Mouse (Mus musculus): ENCODE data around the gene Kcnt2. TPM values are rescaled to one million over a fixed set of nuclear protein-coding genes. Genes with fewer than 3 reads are reported as not detected.

The Kcnt2 gene
- polyA plus RNA-seq, 1 experiment = 0.23 TPM

DNA sequence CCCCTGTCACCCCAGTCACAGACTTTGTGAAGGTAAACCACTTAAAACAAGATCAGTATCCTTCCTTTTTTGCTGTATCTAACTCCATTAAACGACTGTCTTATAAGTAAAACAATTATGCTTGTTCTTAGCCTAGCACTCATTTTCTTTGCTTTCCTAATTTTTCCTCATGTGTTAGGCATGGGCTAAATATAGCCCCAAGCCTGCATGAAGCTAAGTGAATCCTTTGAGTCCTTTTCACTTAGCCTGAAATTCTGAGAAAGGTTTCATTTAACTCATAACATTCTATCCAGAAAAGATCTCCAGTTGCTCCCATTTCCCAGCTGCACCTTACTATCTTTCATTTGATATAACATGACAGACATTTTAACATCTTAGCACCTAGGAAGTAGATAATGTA is 127.6 kb downstream of the Kcnt2 start:
- no peak overlapping the region for H3K4me3 ChIP-seq (ENCODE audit: insufficient read depth, low read depth, low read length)
- H3K36me3 ChIP-seq (ENCODE audit: control insufficient read depth, insufficient read depth, low read length) = no peaks in the 10 kb centered on the region
- DNase-seq = no peak
- no peaks in the 10 kb centered on the region for H3K27me3 ChIP-seq (replicated peaks; ENCODE audit: control insufficient read depth, insufficient read depth, low read length)
- H3K27ac ChIP-seq (ENCODE audit: insufficient read depth, low read depth, low read length) = no peak overlapping the region
- 79% methylated on average over 1 of the region's 1 CpGs for WGBS
- no peaks in the 10 kb centered on the region for H3K4me1 ChIP-seq (ENCODE audit: control insufficient read depth, insufficient read depth, low read length)
- TF ChIP-seq POLR2A (IDR thresholded peaks at IDR 0.05; ENCODE audit: low read depth, low read length) (no peak), CTCF (conservative IDR thresholded peaks at IDR 0.05; ENCODE audit: insufficient read depth, insufficient read length, low read depth, low read length) (no peak)

DNA sequence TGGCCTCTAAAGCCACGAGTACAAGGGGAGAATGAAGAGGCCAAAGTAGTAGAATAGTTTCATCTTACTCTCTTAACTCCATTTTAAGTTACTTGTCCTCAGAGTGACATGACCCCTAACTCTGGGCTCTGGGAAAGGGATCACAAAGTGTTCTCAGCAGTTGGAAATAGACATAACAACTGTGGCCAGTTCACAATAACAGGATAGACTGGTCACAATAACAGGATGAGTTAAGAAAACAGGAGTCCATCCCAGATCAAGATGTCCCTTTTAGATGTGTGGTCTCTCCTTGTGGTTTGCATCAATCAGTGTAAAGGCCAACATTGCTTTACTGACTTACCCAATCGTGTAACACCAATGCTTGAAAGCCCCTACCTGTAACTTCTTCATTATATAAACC is 132.8 kb downstream of the Kcnt2 start:
- WGBS = 63% methylated on average over 2 of the region's 2 CpGs
- TF ChIP-seq CTCF (conservative IDR thresholded peaks at IDR 0.05; ENCODE audit: insufficient read depth, insufficient read length, low read depth, low read length) (no peak), POLR2A (IDR thresholded peaks at IDR 0.05; ENCODE audit: low read depth, low read length) (no peak)
- Histone ChIP-seq H3K36me3 (ENCODE audit: control insufficient read depth, insufficient read depth, low read length) (no peaks in the 10 kb centered on the region), H3K4me1 (ENCODE audit: control insufficient read depth, insufficient read depth, low read length) (no peaks in the 10 kb centered on the region), H3K27me3 (replicated peaks; ENCODE audit: control insufficient read depth, insufficient read depth, low read length) (no peaks in the 10 kb centered on the region), H3K27ac (ENCODE audit: insufficient read depth, low read depth, low read length) (no peak overlapping the region), H3K4me3 (ENCODE audit: insufficient read depth, low read depth, low read length) (no peak overlapping the region)
- DNase-seq = peak; percentile 27

DNA sequence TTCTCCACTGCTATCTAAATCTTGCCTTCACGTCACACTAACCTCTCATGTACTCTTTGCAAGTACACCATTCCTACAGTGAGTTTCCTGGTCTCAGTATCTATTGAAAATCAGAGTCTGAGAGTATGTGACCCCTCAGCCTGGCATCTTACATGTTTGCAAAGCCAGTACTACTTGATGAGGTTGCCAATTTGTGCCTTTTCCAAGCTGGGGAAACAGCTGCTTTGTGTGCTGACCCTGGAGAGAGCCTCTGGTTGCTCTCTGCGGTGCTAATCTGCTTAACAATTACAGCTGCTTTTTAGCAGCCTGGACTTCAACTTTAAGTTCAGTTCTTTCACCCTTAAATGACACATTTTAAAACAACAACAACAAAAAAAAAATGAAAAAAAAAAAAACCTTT is 133.6 kb downstream of the Kcnt2 start:
- no peak overlapping the region for H3K4me3 ChIP-seq (ENCODE audit: insufficient read depth, low read depth, low read length)
- WGBS = 51% methylated on average over 2 of the region's 2 CpGs
- H3K4me1 ChIP-seq (ENCODE audit: control insufficient read depth, insufficient read depth, low read length) = no peaks in the 10 kb centered on the region
- H3K27ac ChIP-seq (ENCODE audit: insufficient read depth, low read depth, low read length) = peak overlapping the region; percentile 50
- H3K27me3 ChIP-seq (replicated peaks; ENCODE audit: control insufficient read depth, insufficient read depth, low read length) = no peaks in the 10 kb centered on the region
- peak; percentile 18 for DNase-seq
- TF ChIP-seq POLR2A (IDR thresholded peaks at IDR 0.05; ENCODE audit: low read depth, low read length) (no peak), CTCF (conservative IDR thresholded peaks at IDR 0.05; ENCODE audit: insufficient read depth, insufficient read length, low read depth, low read length) (no peak)
- no peaks in the 10 kb centered on the region for H3K36me3 ChIP-seq (ENCODE audit: control insufficient read depth, insufficient read depth, low read length)

DNA sequence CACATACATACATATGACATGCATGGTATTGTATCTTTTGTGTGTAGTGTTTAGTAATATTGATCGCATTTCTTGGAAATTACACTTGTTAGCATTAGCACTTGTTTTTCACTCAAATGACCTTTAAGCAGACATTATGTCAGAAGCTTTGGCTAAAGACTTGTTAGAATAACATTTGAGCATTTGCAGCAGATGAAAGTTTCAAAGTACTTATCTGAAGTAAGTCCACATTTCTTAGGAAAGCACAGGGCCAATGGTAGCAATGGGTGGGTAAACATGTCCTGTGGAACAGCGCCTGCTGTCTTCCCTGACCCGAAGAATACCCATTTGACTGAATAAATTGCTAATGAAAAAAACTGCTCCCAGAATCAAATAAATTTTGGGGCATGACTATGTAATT is 135.1 kb downstream of the Kcnt2 start:
- H3K4me3 ChIP-seq (ENCODE audit: insufficient read depth, low read depth, low read length) = no peak overlapping the region
- no peaks in the 10 kb centered on the region for H3K27me3 ChIP-seq (replicated peaks; ENCODE audit: control insufficient read depth, insufficient read depth, low read length)
- H3K4me1 ChIP-seq (ENCODE audit: control insufficient read depth, insufficient read depth, low read length) = no peaks in the 10 kb centered on the region
- no peak overlapping the region for H3K27ac ChIP-seq (ENCODE audit: insufficient read depth, low read depth, low read length)
- no peak for DNase-seq
- WGBS = 91% methylated on average over 3 of the region's 3 CpGs
- TF ChIP-seq POLR2A (IDR thresholded peaks at IDR 0.05; ENCODE audit: low read depth, low read length) = no peak
- TF ChIP-seq CTCF (conservative IDR thresholded peaks at IDR 0.05; ENCODE audit: insufficient read depth, insufficient read length, low read depth, low read length) = no peak; the same call in 1 of the 2 replicates
- H3K36me3 ChIP-seq (ENCODE audit: control insufficient read depth, insufficient read depth, low read length) = no peaks in the 10 kb centered on the region

DNA sequence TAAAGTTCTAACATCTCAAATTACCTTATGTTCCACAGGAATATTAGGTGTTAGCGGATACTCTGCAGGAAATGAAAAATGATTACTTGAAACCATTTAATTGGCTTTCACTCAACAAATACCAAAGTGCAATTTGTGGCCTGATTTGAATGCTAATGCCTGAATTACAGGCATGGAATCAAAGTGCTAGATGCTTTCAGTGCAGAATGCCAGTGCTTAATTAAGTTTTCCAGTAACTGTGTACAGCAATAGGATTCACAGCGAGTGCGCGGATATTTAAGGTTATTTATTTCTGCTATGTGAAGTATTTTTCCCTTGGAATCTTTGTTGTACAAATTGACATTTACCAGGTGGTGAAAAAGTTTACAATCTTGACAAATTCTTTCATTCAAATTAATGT is 144.3 kb downstream of the Kcnt2 start:
- Histone ChIP-seq H3K36me3 (ENCODE audit: control insufficient read depth, insufficient read depth, low read length) (no peaks in the 10 kb centered on the region), H3K4me1 (ENCODE audit: control insufficient read depth, insufficient read depth, low read length) (no peaks in the 10 kb centered on the region), H3K27ac (ENCODE audit: insufficient read depth, low read depth, low read length) (no peak overlapping the region), H3K27me3 (replicated peaks; ENCODE audit: control insufficient read depth, insufficient read depth, low read length) (no peaks in the 10 kb centered on the region), H3K4me3 (ENCODE audit: insufficient read depth, low read depth, low read length) (no peak overlapping the region)
- TF ChIP-seq CTCF (conservative IDR thresholded peaks at IDR 0.05; ENCODE audit: insufficient read depth, insufficient read length, low read depth, low read length) (no peak), POLR2A (IDR thresholded peaks at IDR 0.05; ENCODE audit: low read depth, low read length) (no peak)
- DNase-seq = no peak
- 71% methylated on average over 4 of the region's 4 CpGs for WGBS

DNA sequence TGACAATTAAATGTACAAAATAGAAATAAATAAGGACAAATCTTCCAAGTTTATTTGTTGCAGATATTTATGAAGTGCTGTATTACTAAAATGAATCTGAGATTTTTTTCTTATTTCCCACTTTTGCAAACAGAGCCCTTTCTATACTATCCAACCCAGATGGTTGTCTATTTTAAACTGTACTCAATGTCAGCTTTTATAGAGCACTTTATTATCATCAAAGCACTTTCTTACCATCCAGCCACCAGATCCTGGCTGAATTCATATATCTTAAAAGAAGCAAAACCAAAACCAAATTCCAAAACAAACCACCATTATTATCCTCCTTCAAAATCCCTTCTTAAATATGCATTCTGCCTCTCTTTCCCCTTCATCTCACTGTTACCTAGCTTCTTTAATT is 151.8 kb downstream of the Kcnt2 start:
- H3K27me3 ChIP-seq (replicated peaks; ENCODE audit: control insufficient read depth, insufficient read depth, low read length) = no peaks in the 10 kb centered on the region
- no peak overlapping the region for H3K4me3 ChIP-seq (ENCODE audit: insufficient read depth, low read depth, low read length)
- H3K27ac ChIP-seq (ENCODE audit: insufficient read depth, low read depth, low read length) = no peak overlapping the region
- DNase-seq = no peak
- TF ChIP-seq POLR2A (IDR thresholded peaks at IDR 0.05; ENCODE audit: low read depth, low read length) = no peak
- TF ChIP-seq CTCF (conservative IDR thresholded peaks at IDR 0.05; ENCODE audit: insufficient read depth, insufficient read length, low read depth, low read length) = no peak
- H3K4me1 ChIP-seq (ENCODE audit: control insufficient read depth, insufficient read depth, low read length) = no peaks in the 10 kb centered on the region
- no peaks in the 10 kb centered on the region for H3K36me3 ChIP-seq (ENCODE audit: control insufficient read depth, insufficient read depth, low read length)

DNA sequence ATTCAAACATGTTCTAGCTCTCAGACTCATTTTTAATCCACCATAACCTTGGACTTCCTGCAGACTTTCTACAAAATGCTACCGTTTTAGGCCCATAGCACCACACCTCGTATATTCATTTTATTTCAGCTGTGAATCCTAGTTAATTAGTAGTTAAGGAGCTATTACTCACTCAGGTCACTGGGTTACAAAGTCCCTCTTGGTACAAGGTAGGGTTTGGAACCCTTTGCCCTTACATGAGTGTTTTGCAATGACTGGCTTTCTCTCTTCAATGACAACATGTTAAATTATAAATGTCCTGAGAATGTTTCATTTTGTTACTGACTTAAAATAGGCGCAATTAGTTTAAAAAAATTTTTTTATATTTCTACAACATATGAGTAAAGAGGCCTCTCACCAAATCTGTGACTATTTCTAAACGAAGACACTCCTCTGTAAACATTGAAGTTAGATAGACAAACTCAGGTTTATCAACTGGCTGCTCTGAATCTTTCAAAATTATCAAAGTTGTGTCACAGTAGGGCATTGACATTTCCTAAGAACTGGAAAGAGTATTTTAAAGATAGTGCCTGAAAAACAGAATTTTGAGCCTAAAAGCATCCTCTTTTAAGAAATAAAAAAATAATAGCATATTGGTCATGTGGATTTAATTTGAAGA is 160.8 kb downstream of the Kcnt2 start:
- H3K27ac ChIP-seq (ENCODE audit: insufficient read depth, low read depth, low read length) = no peak overlapping the region
- TF ChIP-seq POLR2A (IDR thresholded peaks at IDR 0.05; ENCODE audit: low read depth, low read length) (no peak), CTCF (conservative IDR thresholded peaks at IDR 0.05; ENCODE audit: insufficient read depth, insufficient read length, low read depth, low read length) (no peak)
- 58% methylated on average over 4 of the region's 4 CpGs for WGBS
- no peak overlapping the region for H3K4me3 ChIP-seq (ENCODE audit: insufficient read depth, low read depth, low read length)
- DNase-seq = peak; percentile 62
- H3K27me3 ChIP-seq (replicated peaks; ENCODE audit: control insufficient read depth, insufficient read depth, low read length) = no peaks in the 10 kb centered on the region
- peaks cover 5% of the 10 kb centered on the region for H3K4me1 ChIP-seq (ENCODE audit: control insufficient read depth, insufficient read depth, low read length)
- H3K36me3 ChIP-seq (ENCODE audit: control insufficient read depth, insufficient read depth, low read length) = no peaks in the 10 kb centered on the region

Data from kidney, adult 2 months (tissue).